Mouse (Mus musculus) right cerebral cortex, postnatal 25 days (tissue): Measurements from ENCODE around the gene 4930505A04Rik.
"Not testable (repeated sequence)": the region's sequence is repeated elsewhere in the genome, so short reads cannot be mapped to it uniquely, and the experiment has no call there.

ENCODE experiments used
- DNase-seq: peaks from one replicate; pipeline ENCODE4 v3.0.0; 2022

4930505A04Rik gene

GRCm38 (mm10) chr11:30471751-30472593 is at the start of gene 4930505A04Rik:
Gene 4930505A04Rik (minus strand): TSS chr11:30471827.
- DNase-seq: peak; percentile 84

DNA sequence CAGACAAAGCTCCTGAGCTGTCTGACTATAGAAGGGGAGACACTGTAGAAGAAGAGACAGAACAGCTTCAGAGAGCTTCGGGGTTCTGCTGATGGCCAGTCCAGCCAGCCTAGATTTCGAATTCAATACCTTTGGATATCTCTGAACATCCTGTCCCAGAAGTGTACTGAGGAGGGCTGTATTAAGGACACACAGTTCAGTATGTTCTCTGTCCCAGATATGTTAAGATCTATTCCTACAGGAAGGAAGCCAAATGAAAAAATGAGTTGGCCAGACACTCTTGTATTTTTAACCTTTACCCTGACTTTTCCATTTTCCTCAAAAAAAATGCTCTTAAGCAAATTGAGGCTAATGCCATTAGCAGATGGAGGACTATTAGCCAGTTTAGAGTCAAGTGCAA is 45.5 kb upstream of the 4930505A04Rik start:
- DNase-seq: no peak

DNA sequence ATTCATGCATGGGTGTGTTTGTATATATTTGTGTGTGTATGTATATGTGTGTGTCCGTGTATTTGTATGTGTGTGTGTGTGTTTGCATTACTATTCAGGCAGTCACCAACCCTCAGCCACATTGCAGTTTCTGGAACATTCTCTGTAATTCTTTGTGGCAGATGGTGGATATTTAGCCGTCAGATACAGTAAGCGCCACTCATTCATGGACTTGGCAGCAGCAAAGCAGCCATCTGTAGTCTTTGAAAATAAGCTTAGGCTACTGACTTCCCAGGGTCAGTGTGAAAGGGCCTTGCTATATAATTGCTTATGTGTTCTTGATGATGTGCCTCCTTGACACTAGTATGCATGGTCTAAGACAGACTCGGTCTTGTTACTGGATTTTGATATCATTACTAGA is 36.6 kb upstream of the 4930505A04Rik start:
- DNase-seq: no peak

DNA sequence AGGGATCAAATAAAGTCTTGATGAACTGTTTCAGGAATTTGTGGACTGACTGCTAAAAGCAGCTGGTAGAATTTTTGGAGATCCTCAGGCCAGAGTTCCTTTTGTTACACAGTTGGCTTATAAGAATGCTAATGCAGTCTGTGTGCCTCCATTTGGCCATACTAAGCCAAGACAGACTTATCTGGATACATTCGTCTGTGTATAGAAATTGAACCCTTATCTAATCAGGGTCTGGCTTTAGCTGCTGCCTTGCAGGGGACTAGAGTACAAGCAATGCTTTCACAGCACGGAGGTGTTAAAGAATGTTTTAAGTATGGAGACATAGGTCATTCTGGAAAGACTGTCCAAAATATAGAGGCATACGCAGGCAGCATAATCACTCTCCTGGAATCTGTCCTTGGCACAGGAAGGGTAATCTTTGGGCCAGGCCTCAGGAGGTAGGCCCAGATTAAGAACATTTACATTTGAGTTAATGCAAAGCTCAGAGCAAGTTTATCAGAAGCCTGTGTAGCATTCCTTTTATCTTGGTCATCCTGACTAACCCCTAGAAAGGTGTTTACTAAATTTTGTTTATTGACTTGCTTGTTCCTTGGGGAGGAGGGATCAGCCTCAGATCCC is 27.2 kb upstream of the 4930505A04Rik start:
- DNase-seq: no peak

DNA sequence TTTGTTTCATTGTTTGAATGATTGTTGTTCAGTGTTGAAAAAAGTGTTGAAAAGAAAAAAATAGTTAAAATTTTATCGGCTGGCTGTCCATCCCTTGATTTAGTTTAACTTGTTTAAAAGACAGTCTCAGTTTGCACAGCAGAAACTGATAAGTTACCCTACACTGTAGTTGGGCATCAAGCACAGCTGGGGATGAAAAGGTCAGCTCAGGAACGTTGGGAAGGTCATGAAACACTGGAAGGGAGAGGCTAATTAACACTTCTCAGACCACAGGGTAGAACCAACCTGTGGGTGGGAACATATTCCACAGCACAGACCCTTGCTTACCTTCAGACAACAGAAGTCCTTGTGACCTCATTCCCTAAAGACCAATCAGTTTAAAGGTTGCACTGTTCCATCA is 25.5 kb upstream of the 4930505A04Rik start:
- no peak for DNase-seq

DNA sequence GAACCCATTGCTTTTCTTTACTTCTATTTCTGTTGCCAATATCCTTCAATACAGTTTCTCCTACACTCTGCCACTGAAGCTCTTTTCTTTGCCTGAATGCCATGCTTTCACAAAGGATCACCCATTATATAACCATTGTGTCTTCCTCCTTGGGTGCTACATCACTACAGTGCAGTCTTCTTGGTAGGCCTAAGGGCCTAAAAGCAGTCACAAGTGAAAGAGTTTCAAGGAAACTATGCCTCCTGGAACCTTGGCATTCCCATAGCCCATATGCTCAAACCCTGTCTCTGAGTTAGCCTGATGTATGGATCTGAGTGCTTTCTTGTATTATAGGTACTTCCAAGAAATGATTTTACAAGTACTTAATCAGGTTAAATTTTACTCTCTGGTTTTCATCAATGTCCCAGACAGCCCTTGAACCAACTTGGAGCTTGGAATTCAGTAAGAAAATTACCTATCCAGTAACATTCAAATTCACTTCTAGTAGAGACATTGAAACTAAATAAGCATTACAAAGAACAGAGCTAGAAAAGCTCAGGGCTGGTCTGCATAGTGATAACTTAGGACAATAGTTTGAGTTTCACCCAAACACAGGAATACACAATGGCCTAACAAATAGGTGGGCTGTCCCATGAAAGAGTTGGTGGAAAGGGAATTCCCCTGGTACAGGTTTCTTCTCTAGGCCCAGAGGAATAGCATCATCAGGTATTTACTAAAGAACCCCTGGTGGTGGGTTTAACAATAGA is 20.1 kb upstream of the 4930505A04Rik start:
- no peak for DNase-seq

DNA sequence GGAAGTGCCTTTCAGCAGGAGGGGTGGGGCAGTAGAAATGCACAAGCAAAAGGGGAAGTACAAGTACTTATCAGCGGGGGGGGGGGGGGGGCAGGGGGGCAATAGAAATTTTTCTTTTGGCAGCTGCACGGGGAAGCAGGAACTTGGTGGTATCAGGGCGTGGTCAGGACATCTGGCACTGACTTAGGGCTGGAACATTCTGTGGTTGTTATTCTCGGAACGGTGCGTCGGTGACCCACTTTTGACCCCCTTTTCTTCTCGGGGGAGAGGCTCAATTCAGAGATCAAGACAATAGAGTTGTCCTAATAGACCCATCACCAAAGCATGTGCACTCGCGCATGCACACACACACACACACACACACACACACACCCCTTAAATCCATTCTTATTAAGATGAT is 16.6 kb upstream of the 4930505A04Rik start:
- DNase-seq: no peak

DNA sequence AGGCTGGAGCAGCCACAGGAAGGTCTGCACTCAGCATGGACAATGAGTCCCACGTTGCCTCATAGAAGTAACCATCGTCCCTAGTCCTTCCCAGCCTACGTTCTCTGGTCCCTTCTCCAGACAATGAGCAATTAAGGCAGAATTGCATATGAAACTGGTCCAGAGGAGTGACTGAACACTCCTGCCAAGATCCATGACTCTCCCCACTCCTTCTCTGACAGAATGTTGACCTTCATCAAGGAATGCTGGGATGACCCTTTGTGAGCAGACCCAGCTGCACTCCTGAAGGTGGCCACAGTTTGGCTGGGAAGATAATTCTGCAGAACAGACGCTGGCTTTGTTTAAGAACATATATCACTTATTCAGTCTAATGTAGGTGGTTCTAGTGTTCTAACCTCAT is 11.7 kb upstream of the 4930505A04Rik start:
- DNase-seq: no peak

GRCm38 (mm10) chr11:30471187-30471586 is 440 bp downstream of the 4930505A04Rik start:
- DNase-seq: no peak

DNA sequence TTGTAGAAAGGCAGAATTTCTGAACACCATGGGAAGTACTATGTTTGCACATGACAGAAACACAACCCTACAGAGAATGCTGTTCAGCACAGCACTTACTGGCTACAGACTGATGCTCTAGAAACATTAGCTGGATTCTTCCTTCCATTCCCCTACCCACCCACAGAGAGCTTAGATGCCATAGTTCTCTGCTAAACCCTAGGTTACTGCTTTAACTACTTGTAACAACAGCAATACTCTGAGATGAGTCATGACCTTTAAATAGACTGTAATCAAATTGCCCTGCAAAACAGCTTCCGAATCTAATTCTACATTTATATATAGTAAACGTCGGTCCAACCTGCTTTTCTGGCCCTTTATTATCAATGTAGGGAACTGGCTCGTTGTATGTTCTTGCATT is 17.3 kb downstream of the 4930505A04Rik start:
- no peak for DNase-seq

GRCm38 (mm10) chr11:30448126-30448525 is 23.5 kb downstream of the 4930505A04Rik start:
- DNase-seq: no peak

GRCm38 (mm10) chr11:30447561-30447960 is 24.1 kb downstream of the 4930505A04Rik start:
- no peak for DNase-seq

- DNase-seq: not testable (repeated sequence)
Measured at GRCm38 (mm10) chr11:30444192-30444905, 27.3 kb downstream of the 4930505A04Rik start.

DNA sequence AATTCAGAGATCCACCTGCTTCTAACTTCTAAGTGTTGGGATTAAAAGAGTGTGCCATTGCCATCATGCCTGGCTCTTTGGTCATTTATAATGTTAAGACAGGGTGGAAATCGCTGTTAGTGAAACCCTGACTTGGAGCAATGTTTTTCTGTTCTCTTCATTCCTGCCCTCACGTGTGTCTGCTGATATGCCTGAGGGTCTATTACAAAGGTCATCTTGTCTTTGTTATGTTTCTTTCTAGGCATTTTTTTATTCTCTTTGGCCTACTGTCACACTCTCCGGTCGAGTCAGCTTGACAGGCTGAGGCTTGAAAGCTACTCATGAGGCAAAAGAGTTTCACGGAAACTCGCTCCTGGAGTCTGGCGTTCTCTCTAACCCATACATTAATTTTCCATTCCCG is 27.9 kb downstream of the 4930505A04Rik start:
- DNase-seq: no peak

DNA sequence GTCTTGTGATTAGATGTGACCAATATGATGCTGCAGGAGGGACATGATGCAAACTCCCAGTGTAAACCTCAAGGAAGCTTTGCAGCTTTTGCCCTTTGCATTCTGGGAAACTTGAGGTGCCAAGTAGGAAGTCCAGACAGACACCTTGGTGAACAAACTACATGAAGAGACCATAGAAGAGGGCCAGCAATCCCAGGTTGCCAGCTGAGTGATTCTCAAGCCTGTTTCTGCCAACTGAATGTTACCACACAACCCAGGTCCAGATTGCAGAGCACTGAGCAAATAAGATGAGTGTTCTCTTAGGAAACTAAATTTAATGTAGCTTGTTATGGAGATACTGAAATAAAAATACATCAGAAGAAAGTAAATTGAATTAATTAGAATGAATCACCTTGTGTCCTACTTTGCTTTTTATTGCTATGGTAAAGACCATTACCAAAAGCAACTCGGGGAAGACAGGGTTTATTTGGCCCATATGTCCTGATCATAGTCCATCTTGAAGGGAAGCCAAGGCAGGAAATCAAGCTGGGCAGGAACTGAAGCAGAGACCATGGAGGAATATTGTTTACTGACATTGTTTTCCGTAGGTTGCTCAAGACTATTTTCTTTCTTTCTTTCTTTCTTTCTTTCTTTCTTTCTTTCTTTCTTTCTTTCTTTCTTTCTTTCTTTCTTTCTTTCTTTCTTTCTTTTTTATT is 38.2 kb downstream of the 4930505A04Rik start:
- DNase-seq: peak; percentile 54

DNA sequence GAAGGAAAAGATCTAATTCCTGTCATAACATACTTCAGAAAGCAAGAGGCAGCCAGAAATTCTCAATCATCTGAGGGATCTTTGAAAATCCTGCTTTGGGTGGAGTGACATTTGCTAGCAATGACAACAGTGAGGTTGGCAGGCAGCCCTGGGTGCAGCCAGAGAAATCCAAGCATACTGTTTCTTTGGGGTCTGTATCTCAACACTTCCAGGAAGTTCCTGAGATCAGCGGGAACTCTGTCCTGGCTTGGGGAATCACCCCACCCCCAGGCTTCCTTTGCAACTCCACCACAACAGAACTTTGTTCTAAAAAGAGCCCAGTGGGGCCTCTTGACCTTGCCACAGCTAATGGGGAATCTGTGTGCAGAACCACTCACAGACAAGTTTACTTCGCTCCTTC is 66.0 kb downstream of the 4930505A04Rik start:
- DNase-seq: no peak

DNA sequence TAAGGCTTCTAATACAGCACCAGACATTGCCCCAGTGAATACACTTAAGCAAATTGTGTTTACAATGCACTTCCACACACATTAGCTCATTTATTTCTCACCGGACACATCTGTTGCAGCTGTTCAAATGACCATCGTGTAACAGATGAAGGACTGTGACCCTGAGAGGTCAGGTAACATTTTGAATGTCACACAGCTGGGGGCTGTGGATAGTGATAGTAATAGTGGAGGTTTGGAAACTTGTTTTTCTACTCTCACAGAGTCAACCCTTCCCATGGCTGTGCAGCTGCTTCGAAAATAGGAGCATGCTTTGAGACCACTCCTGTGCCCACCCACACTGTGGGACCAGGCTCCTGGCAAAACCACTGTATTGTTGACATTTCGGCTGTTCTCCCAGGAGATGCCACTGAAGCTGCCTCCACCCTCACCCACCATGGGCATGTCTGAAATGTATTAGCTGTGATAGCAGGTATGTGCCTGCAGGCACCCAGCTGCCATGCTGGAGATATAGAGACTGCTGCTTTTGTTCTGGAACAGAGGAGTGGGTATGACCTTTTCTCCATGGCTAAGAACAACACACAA is 66.9 kb downstream of the 4930505A04Rik start:
- no peak for DNase-seq

GRCm38 (mm10) chr11:30394351-30394750 is 77.3 kb downstream of the 4930505A04Rik start:
- no peak for DNase-seq

GRCm38 (mm10) chr11:30383076-30383475 is 88.6 kb downstream of the 4930505A04Rik start:
- no peak for DNase-seq
